In the genomic region with DNA sequence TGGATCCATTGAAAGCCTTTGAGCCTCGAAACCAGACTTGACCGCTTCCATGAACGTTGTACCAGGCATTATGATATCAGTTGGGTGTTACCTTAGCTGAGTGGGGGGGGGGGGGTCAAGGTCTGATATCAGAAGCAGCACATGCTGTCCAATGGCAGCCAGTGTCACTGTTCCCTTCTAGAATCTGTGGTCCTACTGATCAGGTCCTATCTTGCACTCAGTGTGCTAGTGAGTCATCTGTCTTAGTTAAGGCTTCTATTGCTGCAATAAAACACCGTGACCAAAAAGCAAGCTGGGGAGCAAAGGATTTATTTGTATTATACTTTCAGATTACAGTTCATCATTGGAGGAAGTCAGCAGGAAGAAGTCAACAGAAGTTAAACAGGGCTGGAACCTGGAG, we compare ENCODE assay signal across 19 mouse cellular contexts. TPM values are rescaled to one million over a fixed set of nuclear protein-coding genes. Genes with fewer than 3 reads are reported as not detected.
"Had no signal": no experiment of that assay in that cellular context is flagged by ENCODE, and none has a peak within 500 bp of the region (broad histone marks: within the 10 kb centered on the region; RNA-seq: fewer than 3 reads in every experiment).

No protein-coding gene starts in this region.

- H3K36me3 ChIP-seq: limb, embryonic 13.5 days; midbrain, embryonic 10.5 days; neural tube, embryonic 15.5 days had no signal

- H3K27ac ChIP-seq: limb, embryonic 13.5 days; midbrain, embryonic 10.5 days; neural tube, embryonic 15.5 days had no signal

- H3K27me3 ChIP-seq: limb, embryonic 13.5 days; neural tube, embryonic 15.5 days had no signal

- H3K9me3 ChIP-seq: limb, embryonic 13.5 days; midbrain, embryonic 10.5 days; neural tube, embryonic 15.5 days had no signal

- DNase-seq: kidney, adult 11 months; kidney, postnatal 10 days; kidney, postnatal 4 days; left cerebral cortex, postnatal 4 days; lung, adult 18-20 months; lung, postnatal 36 days; midbrain, embryonic 14.5 days; right cerebral cortex, postnatal 4 days; spleen, adult 18-20 months; thymus, adult 2 months; thymus, postnatal 36 days had no signal

- H3K9ac ChIP-seq: limb, embryonic 13.5 days; neural tube, embryonic 15.5 days had no signal

- H3K4me3 ChIP-seq: limb, embryonic 13.5 days; midbrain, embryonic 10.5 days; myocyte; neural tube, embryonic 15.5 days had no signal

- H3K4me2 ChIP-seq: limb, embryonic 13.5 days; neural tube, embryonic 15.5 days had no signal

RNA-seq across cellular contexts. Expression of a gene that starts 38.2 kb away (rescaled TPM):
- total RNA-seq: layer of hippocampus, adult 8-10 months; layer of hippocampus, postnatal 14 days; left cerebral cortex, adult 18-20 months; left cerebral cortex, postnatal 10 days; left cerebral cortex, postnatal 4 days had no signal
- polyA plus RNA-seq: myocyte had no signal
